Mouse (Mus musculus): ENCODE data around the gene Slc36a3.

DNA sequence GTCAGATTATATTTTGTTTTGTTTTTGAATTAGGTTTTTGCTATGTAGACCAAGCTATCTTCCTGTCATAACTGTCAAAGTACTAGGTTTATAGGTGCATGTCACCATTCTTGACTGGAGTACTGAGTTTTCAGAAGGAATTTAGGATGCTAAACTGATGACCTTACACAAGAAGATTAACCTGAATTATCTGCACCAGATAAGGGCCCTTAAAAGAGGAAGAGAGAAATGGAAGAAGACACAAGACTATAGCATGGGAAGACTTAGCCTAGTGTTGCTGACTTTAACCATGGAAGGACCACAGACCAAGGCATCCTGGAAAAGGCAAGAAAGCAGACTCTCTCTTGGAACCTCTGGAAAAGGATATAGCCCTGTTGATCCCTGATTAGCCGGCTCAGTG is 18.3 kb downstream of the Slc36a3 start:
- TF ChIP-seq POLR2A (IDR thresholded peaks at IDR 0.05; ENCODE audit: low read depth, low read length) (no peak), CTCF (conservative IDR thresholded peaks at IDR 0.05; ENCODE audit: insufficient read depth, insufficient read length, low read depth, low read length) (no peak)

All from kidney, adult 2 months (tissue).